Mouse (Mus musculus) thymus, postnatal 25 days (tissue): ENCODE data around the gene Gemin6.
"Not testable (repeated sequence)": the region's sequence is repeated elsewhere in the genome, so short reads cannot be mapped to it uniquely, and the experiment has no call there.

Source experiments
- DNase-seq: peaks from one replicate; pipeline ENCODE4 v3.0.0; 2022

Gemin6 gene

DNA sequence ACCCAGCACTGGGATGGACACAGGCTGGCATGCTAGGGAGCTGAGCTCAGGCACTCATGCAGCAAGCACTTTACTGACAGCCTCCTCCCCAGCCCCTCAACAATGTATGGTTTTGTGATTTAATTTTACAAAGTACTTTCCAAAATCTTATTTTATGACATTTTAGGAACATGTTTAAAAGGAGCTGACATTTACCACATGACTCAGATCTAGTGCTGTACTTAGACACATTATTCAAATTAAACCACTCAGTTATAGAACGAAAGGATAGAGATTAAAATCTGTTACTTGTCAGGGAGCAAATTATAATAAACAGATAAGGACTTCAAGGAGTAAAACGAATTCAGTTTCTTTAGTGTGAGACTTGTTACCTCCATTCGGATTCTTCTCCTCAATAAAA lies 11.2 kb downstream of the Gemin6 start:
- DNase-seq = no peak

DNA sequence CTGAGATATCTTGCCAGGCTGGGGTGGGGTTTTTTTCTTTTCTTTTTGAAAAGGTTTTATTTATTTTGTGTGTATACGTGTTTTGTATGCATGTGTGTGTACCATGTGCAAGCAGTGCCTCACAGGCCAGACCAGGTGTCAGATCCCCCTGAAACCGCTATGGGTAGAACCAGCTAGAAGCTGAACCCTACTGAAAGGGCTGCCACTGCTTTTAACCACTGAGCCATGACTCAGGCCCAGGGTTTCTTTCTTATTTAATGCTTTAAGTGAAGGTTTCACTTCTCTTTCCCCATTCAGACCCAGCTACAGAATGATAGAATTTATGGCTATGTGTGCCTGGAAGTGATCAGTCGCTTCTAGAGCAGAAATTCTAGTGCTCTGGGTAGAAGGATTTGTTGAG lies 12.6 kb downstream of the Gemin6 start:
- no peak for DNase-seq

DNA sequence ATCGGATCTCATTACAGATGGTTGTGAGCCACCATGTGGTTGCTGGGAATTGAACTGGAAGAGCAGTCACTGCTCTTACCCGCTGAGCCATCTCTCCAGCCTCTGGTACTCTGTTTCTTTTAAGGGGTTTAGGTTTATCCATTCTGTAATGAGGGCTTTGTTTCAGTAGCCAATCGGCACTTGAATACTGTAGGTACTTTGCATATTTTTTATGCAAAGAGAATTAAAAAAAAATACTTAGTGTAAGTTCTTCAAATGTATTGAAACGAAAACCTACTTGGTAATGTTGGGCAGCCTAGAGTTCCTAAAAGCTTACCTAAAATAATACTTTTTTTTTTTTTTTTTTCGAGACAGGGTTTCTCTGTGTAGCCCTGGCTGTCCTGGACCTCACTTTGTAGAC lies 13.2 kb downstream of the Gemin6 start:
- DNase-seq = no peak

- DNase-seq = no peak
Observed at GRCm38 (mm10) chr17:80241594-80241993, 17.4 kb downstream of the Gemin6 start.

DNA sequence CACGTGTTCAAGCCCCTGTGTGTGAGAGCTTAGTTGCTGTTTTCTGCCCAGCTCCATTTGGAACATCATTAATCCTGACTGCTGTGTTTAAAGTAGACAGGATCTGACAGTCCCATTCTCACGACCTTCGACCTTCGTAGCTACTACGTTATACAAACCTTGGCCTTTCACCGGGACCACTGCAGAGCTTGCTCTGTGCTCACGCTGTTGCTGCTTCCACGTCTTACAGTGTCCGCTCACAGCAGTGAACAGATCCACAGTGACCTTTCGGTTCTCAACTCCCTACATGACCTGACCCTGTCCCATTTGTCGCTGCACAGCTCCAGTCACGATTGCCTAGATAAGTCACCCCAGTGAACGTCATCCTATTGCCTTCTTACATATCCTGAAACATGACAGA lies 18.9 kb downstream of the Gemin6 start:
- no peak for DNase-seq

DNA sequence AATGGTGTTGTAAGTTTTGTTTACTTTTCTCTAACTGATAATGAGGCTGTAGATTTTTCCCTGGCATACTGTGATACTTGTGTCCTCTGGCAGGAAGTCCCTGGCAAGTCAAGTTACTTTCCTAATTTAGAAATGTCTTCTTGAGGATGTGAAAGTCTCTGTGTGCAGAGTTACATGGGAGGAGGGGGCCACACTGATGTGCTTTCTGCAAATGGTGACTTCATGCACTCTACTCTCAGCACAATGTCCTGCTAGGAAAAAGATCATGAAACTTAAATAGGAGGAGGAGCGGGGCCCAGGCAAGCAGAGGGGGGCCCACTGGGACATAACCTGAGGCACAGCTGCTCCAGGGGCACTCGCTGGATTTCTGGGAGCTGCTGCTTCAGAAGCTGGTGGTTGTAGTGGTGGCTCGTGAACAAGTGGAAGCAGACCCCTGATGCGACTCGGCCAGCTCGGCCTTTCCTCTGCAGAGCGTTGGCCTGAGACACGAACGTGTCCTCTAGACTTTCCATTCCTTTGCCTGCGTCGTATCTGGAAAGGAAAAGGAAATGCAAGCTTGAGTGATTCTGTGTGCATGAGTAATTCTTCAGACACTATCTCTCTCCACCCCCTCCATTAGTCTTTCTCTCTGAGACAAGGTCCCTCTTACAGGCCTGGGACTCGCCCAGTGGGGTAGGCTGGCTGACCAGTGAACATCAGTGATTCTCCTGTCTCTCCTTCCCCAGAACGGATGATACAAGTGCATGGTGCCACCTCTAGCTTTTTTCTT lies 28.7 kb downstream of the Gemin6 start:
- no peak for DNase-seq

GRCm38 (mm10) chr17:80254421-80254820 lies 30.2 kb downstream of the Gemin6 start:
- no peak for DNase-seq

- no peak for DNase-seq
Observed at GRCm38 (mm10) chr17:80255208-80255607, 31.0 kb downstream of the Gemin6 start.

- no peak for DNase-seq
Observed at GRCm38 (mm10) chr17:80267065-80267464, 42.8 kb downstream of the Gemin6 start.

GRCm38 (mm10) chr17:80268151-80268550 lies 43.9 kb downstream of the Gemin6 start:
- DNase-seq = no peak

GRCm38 (mm10) chr17:80270622-80271021 lies 46.4 kb downstream of the Gemin6 start:
- DNase-seq = not testable (repeated sequence)
